Mouse (Mus musculus) gastrocnemius, adult 18-20 months (tissue): ENCODE measurements around the gene Ugcg. TPM values are rescaled to one million over a fixed set of nuclear protein-coding genes. Genes with fewer than 3 reads are reported as not detected.

Experiments used
- DNase-seq: peaks from one replicate; pipeline ENCODE4 v3.0.0; 2021; ENCODE audit warnings: low spot score
- total RNA-seq, 2 experiments: library from RNA; stranded (reverse); gene quantifications; 2 replicates each; pipeline ENCODE4 v1.2.3; 2021

The Ugcg gene
- total RNA-seq, 2 experiments from 2014 or later, result 5.5 to 6.2 TPM

- DNase-seq, result peak; percentile 34
Measured at GRCm38 (mm10) chr4:59224889-59225288, 35.8 kb downstream of the Ugcg start.

DNA sequence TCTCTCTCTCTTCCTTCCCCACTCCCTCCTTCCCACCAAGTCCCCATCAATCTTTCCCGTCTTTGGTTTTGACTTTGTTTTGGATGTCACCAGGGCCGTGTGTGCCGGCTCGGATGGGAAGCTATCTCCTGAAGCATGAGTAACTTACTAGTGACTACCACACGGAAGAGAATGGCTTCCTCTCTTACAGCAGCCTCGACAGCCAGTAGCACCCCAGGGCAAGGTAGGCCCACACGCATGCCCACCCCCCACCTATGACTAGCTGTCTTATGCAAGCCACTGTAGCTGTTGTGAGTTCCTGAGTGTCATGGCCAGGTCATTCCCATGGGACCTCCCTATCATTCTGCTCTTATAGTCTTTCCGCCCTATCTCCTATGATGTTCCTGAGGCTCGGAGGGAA lies 38.0 kb downstream of the Ugcg start:
- DNase-seq, result no peak

DNA sequence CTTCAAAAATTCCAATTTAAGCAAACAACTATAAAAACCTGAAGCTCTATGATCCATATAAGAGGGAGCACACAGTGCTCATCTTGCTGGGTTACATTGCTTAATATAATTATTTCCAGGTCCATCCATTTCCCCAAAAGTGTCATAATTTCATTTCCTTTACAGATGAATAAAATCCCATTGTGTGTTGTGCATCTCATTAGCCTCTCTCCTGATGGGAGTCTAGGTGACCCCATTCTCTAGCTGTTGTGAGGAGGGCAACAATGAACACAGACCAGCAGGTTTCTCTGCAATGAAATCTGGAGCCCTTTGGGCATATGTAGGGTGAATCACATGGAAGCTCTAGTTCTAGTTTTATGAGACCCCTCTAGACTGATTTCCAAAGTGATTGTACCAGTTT lies 39.9 kb downstream of the Ugcg start:
- DNase-seq, result no peak

DNA sequence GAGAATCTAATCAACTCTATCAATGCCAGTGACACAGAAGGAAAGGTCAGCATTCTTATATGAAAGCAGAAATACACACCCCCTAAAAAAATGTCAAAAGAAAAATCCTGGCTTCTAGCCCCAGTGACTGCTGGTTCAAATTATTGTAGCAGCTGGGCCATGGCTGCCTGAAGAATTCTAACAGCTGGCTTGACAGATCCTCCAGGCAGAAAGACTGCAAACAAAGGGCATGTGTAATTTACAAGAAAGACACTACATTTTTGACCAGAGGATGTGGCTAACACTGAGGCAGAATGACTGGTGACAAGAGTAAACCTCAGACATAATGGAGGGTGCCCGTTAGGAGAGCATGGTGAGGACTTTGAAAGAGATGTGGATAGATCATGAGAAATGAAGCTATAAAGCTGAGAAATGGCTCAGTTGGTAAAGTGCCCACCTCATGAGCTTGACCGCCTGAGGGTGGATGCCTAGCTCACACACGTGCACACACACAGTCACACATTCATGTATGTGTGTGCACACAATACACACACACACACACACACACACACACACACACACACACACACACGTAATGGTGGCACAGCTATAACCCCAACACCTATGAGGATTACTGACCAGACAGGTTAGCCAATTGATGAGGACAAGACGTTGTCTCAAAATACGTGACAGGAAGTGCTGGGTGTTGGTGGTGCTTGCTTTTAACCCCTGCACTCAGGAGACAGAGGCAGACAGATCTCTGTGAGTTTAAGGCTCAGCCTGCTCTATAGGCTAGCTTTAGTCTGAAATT lies 42.4 kb downstream of the Ugcg start:
- DNase-seq, result no peak

- no peak for DNase-seq
Measured at GRCm38 (mm10) chr4:59234014-59234413, 45.0 kb downstream of the Ugcg start.

DNA sequence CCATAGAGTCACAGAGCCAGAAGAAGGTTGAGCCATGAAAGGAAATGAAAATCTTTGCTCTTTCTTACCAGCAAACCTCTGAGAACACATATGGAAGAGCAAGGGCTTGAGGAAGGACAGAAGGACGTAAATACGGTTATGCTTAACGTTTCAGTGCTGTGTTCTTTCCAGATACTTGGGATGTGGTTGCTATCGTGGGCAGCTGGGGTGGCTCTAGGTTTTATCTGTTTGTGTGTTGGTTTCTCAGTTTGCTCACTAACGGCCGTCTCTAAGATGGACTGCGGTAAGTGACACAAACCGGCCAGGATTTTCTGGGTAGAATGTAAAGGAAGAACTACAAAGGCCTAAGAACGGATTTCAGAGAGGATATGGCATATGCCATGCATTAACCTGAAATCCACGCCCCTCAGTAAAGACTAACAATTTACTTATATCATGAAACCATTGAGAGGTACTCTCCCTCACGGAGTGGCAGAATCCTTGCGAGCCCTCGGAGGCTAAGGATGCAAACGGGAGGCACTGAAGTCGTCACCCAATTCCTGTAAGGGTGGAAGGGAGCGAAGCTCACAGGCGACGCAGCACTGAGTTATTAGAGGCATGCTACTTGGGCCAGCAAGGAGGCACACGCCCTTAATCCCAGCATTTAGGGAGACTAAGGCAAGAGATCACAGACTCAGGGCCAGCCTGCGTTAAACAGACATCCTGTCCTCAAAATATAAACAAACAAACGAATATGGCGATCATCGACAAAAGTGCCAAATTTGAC lies 45.6 kb downstream of the Ugcg start:
- no peak for DNase-seq

DNA sequence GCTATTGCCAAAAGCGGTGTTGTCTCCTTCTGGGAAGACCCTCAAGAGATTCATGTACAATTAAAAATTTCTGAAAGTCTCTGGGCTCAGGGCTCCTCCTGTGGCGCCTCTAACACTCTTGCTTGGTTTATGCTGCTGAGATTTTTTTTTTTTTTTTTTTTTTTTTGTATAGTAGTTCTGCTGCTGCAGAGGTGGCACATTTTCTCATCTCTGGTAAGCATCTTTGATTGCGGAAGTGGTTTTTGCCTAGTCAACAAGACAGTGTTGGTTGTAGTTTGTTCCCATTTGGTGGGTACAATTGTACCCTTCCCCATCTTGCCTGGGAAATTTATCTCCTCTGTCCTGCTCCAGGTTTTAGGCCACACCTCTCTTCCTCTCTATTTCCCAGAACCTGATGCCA lies 47.3 kb downstream of the Ugcg start:
- no peak for DNase-seq

DNA sequence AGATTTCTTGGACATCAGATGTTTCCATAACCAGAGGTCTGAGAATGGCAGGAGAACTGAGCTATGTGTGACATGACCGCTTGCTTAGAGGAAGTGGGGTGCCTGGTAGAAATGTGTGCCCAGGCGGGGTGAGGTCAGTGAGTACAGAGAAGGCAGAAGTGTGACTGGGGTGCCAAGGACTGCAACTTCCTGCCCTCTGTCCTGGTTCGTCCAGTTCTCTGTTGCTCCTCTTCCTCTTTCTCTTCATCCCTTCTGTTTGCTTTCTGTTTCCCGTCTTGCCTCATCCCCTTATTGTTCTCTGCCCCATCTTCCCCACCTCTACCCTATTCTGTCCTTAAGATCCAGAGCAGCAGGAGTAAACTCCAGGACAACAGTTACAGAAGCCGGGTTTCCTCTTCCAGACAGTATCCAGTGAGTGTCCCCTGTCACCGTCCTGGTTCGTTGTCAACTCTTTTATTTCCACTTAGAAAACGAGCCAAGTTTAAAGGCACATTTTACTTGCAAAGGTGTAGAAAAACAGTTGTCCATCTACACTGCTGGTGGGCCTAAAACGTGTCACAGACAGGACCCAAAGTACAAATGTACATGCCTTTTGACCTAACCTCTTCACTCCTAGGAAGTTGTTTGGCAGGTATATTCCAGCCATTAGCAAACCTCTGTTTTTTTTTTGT lies 49.7 kb downstream of the Ugcg start:
- DNase-seq, result no peak

- DNase-seq, result no peak
Measured at GRCm38 (mm10) chr4:59239312-59239728, 50.3 kb downstream of the Ugcg start.

DNA sequence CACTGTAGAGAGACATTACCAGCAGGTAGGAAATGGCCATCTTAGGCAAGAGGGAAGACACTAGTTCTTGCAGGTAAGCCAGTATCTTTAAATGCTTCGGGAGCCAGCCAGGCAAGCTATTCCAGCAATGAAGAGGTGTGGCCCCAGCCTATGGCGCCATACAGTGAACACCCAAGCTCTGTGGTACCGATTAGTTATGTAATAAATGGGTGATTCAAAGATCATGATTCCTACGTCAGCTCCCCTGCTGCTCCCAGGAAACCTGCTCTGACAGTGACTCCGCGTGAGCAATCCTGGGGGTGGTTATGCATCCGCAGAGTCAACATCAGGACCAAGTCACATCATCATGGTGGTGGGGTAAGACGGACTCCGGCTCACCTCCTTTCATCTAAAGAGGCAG lies 51.1 kb downstream of the Ugcg start:
- no peak for DNase-seq

DNA sequence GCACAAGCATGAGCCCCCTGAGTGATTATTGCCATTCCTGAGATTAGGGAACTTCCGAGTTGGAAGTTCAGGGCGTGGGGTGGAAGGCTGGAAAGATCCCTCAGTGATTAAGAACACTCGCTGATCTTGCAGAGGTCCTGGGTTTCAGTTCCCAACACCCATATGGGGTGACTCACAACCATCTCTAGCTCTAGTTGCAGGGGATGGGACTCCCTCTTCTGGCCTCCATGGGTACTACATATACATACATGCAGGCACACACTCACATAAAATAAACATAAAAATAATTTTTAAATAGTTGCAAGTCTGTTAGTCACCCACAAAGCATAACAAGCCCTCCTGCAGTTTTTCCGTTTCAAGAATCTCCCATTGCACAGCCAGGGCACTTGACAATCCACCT lies 52.0 kb downstream of the Ugcg start:
- DNase-seq, result no peak

DNA sequence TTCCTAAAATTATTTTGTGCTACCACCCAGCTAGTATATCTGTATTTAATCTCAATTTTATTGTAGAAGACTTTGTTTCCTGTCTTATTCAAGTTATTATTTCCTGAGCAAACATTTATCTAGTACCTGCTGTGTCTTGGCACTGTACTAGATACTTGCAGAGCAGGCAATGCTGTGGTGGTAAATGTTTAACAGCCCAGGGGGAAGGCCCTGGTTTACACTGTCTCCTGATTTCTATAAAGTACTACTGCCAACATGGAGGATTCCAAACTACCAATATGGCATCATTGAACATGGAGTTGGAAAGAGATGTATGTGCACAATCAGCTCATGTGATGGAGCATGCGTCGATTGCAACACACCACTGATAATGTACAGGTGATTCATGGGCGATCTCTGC lies 53.2 kb downstream of the Ugcg start:
- DNase-seq, result no peak

DNA sequence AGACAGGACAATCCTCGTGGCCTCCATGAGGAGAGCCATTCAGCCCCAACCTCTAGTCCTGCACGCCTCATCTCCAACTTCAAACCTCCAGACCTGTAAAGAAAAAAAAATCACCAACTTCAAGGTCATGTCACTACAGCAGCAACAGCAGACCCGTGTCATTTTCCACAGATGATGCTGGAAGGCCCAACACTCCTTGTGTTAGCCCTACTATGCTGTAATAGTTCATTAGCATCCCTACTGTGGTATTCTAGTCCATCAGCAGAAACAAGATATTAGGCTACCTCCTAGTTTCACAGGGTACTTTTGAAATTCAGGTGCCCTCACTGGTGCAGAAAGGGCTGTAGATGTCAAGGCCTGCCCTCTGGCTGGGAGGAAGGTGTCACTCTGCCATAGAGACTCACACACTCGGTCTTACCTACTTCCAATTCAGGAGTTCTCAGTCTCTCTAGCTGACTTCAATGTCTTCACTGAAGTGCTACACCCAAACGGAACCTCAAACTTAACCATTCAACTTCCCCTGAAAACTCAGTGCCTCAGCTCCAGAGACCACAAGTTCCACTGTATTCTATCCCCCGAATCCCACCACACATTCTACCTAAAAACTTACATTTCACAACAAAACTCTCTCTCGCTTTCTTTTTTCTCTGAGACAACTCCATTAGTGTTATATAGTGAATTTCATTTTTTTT lies 54.9 kb downstream of the Ugcg start:
- no peak for DNase-seq

DNA sequence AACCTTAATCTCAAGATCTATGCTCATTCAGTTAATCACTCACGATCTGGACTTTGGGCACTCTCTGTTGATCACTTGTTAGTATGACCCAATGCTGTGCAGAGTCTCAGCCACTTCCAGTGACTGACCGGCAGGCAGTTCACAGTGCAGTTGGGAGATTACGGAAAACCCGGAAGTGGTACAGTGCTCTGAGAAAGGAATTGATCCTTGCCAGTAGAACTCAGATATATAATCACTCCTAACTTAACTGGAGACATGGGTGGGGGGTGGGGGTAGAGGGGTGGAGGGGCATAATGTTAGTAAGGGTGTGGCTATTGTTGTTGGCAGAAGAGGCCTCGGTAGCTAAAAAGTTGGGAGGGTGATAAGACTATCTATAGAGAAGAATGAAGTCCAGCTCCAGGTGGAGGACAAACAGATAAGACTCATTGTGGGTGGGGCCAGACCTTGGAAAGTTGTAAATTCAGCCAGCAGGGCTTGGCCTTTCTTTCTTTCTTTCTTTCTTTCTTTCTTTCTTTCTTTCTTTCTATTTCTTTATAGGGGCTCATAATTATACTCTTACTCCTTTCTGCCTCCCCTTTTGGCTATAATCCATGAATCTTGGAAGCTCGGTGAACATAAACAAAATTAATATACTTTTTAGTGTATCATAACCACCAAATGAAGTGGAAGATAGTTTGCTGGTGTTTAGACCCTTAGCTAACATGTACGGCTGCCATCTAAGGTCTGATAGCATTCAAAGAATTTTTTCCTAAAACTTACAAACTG lies 55.9 kb downstream of the Ugcg start:
- no peak for DNase-seq

DNA sequence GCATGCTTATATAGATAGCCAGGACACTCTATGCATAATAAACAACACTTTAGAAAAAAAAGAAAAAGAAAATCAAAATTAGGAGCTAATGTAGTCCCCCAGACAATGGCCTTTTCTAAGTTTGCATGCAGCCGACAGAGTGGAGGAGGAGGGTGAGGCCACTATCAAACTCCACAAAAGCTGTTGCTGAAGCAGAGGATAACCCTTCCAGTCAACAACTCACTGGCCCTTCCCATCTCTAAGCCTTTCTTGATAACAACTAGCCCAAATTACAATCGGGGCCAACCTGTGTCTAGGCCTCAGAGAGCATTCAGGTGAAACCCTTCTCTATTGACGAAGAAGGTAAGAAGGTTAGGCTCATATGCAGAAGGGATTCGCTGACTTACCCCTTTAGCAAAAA lies 56.7 kb downstream of the Ugcg start:
- DNase-seq, result no peak

GRCm38 (mm10) chr4:59247545-59247944 lies 58.5 kb downstream of the Ugcg start:
- DNase-seq, result no peak

DNA sequence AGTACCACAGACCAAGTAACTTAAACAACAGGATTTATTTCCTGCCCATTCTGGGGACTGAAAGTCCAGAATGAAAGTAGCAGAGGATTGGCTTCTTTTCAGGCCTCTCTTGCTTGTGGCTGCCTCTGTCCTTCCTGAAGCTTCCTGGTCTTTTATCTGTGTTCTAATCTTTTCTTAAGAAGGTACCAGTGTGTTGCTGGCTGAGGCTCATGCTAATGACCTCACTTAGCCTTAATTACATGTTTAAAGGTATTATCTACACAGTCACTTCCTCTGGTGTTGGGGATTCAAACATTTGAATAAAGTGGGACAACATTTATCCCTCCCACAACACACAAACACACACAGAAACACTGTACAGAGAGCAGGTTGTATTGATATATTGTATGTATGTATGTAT lies 59.0 kb downstream of the Ugcg start:
- DNase-seq, result no peak

DNA sequence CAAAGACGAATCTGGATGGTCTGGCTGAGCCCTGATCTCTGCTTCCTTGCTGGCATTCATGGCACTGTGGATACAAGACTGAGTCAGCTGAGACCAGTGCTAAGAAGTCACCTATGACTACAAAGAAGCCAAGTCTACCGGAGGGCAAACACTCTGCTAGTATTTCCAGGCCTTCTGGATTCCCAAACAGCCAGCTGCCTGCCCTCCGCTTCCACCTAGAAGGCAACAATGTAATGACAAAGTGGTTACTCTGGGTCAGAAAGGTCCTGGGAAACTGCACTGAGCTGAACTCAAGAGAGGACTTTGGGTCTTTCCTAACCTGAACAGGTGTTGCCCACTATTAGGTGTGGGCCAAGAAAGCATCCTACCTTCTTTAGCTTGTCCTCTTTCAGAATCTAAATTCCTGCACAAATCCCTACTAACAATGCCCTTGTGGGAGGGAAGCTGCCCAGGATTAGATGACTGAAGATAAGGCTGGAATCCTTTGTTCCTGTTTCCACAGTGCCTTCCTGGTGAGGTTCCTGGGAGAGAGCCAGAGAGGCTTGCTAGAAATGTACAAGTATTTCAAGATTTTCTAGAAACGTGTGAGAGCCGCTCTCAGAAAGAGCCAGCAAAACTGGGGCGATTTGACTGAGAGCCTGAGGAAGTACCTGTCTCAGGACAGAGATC lies 63.5 kb downstream of the Ugcg start:
- no peak for DNase-seq

- DNase-seq, result no peak
Measured at GRCm38 (mm10) chr4:59253055-59253434, 64.0 kb downstream of the Ugcg start.

DNA sequence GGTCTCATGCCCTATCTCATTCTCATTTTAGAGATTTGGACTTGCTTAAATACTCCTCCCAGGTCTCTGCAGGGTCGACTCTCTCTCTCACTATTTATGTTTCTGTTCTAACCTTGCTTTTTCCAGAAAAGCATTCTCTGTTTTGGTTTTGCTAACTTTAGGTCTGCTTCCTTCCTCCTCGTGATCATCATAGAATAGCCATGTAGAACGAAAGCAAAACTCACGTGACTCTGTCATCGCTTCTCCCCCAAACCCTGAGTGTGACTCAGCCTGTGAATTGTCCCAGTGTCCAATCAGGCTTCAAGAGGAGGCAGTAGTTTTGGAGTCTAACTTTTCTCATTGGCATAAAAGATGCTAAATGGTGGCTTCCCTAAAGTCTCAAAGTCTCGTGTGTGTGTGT lies 65.3 kb downstream of the Ugcg start:
- no peak for DNase-seq

DNA sequence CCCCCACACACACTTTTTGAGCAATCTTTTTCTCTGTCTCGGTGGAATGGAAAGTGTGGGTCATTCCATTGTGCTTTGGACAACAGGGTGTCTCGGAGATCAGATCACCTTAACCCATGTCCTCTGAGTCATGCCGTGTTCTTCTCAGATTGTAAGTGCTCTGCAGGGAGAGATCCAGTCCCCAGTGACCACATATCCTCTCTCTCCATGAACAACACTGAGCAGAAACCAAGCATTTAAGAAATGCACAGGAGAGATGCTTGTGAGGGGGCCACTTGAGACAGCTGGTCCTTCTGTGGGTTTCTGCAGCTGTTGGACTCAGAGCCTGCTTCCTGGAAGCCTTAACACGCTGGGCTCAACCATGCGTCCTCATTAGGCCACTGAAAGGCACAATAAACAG lies 66.9 kb downstream of the Ugcg start:
- DNase-seq, result no peak
